Mouse (Mus musculus) kidney, adult 2 months (tissue): ENCODE measurements around the gene Ccr2.

ENCODE experiments used
- CTCF ChIP-seq: fragments of 200-500 bp; conservative IDR thresholded peaks from 2 replicates; pipeline ENCODE4 v1.5.1; 2011; ENCODE audit warnings: low read depth, mild to moderate bottlenecking, control low read depth, low read length, moderate library complexity, mixed read lengths; ENCODE audit not compliant: insufficient read depth, insufficient read length
- POLR2A ChIP-seq: fragments of 200-500 bp; IDR thresholded peaks from one replicate; pipeline ENCODE4 v1.6.1; 2011; ENCODE audit warnings: low read depth, low read length, control low read depth

- TF ChIP-seq CTCF (no peak), POLR2A (no peak)
Measured at GRCm38 (mm10) chr9:124079803-124080202, 21.9 kb upstream of the Ccr2 start.
